Mouse (Mus musculus): ENCODE measurements at regions not wholly inside any gene's neighbourhood (a gene's known extent, or its start where the extent isn't known, plus 50 kb on each side); places are given as distances from the start of the nearest gene placed in this dataset.
"Not testable (repeated sequence)": the region's sequence is repeated elsewhere in the genome, so short reads cannot be mapped to it uniquely, and the experiment has no call there.

DNA sequence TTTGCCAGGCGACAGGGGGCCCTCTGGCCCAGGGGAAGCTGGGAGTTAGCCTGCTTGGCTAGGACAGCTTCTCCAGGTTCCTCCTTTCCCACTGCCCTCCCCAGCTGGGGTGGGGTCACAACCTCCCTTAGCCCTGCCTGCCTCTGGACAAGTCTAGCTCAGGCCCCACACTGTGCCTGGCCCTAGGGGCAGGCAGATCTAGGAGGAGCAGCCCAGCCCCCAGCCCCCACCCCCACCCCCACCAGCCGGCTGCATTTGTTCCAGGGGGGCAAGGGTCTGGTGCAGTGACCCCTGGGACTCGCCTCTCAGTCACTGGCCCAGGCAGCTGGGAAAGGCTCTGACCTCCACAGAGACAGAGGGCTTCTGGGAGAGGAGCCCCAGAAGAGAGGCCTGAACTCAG, 381.9 kb downstream of the Sox9 start:
- no peak for TF ChIP-seq CTCF (IDR thresholded peaks at IDR 0.05; ENCODE audit: low read depth, low read length)
- TF ChIP-seq POLR2A (IDR thresholded peaks at IDR 0.05; ENCODE audit: borderline replicate concordance, low read depth, low read length) = no peak
- Histone ChIP-seq H3K4me3 (ENCODE audit: insufficient read depth, low read length) (no peak overlapping the region), H3K27ac (ENCODE audit: insufficient read depth, low read depth, low read length) (no peak overlapping the region), H3K4me1 (ENCODE audit: control insufficient read depth, insufficient read depth, low read length) (peaks cover 7% of the 10 kb centered on the region; the same call in 1 of the 2 replicates)

DNA sequence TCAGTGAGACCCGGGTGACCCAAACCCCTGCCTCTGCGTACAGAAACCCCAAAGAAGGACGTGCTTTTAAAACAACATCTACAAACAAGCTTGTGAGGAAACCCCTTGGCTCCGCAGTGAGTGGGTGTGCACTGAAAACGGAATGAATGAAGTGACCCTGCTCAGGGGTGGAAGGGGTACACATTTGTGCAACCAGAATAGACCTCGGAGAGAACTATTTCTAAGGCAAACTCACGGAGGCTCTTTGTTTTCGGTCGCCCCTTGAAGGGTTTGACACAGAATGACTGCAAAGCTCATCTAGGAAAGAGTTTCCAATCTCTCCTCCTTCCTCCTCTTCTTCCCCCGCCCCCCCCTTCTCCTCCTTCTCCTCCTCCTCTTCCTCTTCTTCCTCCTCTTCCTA, 382.5 kb downstream of the Sox9 start:
- TF ChIP-seq CTCF (IDR thresholded peaks at IDR 0.05; ENCODE audit: low read depth, low read length) (no peak), POLR2A (IDR thresholded peaks at IDR 0.05; ENCODE audit: borderline replicate concordance, low read depth, low read length) (no peak)
- no peak overlapping the region for H3K27ac ChIP-seq (ENCODE audit: insufficient read depth, low read depth, low read length)
- H3K4me1 ChIP-seq (ENCODE audit: control insufficient read depth, insufficient read depth, low read length) = peaks cover 7% of the 10 kb centered on the region; the same call in 1 of the 2 replicates
- H3K4me3 ChIP-seq (ENCODE audit: insufficient read depth, low read length) = no peak overlapping the region

DNA sequence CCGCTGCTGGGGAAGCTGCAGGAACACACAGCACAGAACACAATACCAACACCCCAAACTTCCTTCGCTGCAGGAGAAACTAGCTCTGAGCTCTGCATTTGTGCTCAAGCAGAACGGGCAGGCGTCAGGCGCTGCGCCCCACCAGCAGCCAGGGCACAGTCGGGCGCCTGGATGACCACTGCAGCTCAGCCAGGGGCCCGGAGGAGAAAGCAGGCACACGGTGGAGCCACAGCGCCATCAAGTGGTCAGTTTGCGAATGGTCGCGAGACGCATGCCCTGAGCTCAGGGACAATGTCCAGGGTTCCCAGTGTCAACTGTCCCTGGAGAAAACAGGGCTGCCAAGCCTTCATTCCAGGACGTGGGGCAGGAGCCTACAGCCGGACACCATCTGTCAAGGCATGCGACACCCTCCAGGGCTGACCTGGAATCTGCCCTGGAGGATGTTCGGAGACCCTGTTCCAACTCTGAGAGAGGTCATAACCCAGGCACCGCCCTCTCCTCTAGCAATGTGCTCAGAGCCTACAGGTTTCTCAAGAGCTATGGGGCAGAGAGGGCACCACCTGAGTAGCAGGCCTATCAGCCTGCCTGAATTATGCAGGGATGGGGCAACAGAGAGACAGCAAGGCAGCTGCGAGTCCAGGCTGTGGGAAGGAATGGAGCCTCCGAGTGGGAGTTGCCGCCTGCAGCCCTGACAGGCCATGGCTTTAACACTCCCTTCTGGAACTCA, 383.2 kb downstream of the Sox9 start:
- no peak for TF ChIP-seq POLR2A (IDR thresholded peaks at IDR 0.05; ENCODE audit: borderline replicate concordance, low read depth, low read length)
- TF ChIP-seq CTCF (IDR thresholded peaks at IDR 0.05; ENCODE audit: low read depth, low read length) = peak; percentile 85
- H3K4me3 ChIP-seq (ENCODE audit: insufficient read depth, low read length) = no peak overlapping the region
- peaks cover 7% of the 10 kb centered on the region; the same call in 1 of the 2 replicates for H3K4me1 ChIP-seq (ENCODE audit: control insufficient read depth, insufficient read depth, low read length)
- H3K27ac ChIP-seq (ENCODE audit: insufficient read depth, low read depth, low read length) = no peak overlapping the region

DNA sequence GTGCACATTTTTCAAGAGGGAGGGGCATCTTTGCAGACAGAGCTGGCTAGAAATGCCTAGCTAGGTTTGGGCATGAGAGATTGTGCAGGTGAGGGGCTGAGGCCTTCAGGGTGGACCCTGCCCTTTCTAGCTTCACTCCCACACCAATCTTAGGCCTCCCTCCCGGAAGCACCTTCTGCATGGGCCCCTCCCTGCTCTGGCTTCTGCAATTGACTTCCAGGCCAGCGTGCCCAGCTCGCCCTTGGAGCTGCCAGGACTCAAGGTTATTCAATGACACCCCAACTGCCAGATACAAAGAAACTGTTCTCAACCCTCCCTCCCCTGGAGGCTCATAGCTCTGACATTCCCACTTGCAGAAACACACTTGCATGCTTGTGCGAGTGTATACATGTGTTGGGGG, 384.5 kb downstream of the Sox9 start:
- H3K27ac ChIP-seq (ENCODE audit: insufficient read depth, low read depth, low read length) = no peak overlapping the region
- no peak for TF ChIP-seq POLR2A (IDR thresholded peaks at IDR 0.05; ENCODE audit: borderline replicate concordance, low read depth, low read length)
- TF ChIP-seq CTCF (IDR thresholded peaks at IDR 0.05; ENCODE audit: low read depth, low read length) = no peak
- H3K4me1 ChIP-seq (ENCODE audit: control insufficient read depth, insufficient read depth, low read length) = peaks cover 7% of the 10 kb centered on the region; the same call in 1 of the 2 replicates
- H3K4me3 ChIP-seq (ENCODE audit: insufficient read depth, low read length) = no peak overlapping the region

DNA sequence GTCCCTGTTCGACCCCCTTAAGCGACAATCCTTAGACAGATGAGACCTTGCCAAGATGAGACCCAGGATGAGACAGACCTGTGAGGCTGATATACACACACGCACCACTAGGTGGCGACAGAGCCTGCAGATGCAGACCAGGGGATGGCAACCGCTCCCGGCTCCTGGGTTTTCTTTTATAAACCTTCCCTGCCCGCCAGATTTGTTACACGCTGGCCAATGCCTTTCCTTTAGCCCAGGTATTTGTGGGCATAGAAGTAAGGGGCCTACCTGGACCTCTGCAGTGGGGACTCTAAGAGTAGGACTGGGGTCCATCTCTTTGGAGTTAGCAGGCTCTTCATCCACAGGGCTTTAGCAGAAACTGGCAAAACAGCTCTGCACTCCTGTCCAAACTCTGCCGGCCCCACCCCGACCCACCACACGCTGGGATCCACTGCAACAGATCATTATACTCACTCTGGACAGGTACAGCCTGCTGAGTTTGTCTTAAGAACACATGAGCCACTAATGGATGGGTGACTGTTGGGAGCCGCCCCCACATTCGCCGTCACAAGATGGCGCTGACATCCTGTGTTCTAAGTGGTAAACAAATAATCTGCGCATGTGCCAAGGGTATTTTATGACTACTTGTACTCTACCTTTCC, 390.6 kb downstream of the Sox9 start:
- Histone ChIP-seq H3K27ac (ENCODE audit: insufficient read depth, low read depth, low read length) (peak overlapping the region; percentile 46), H3K4me3 (ENCODE audit: insufficient read depth, low read length) (peak overlapping the region; percentile 73)
- TF ChIP-seq CTCF (IDR thresholded peaks at IDR 0.05; ENCODE audit: low read depth, low read length) (peak; percentile 48), POLR2A (IDR thresholded peaks at IDR 0.05; ENCODE audit: borderline replicate concordance, low read depth, low read length) (no peak)

DNA sequence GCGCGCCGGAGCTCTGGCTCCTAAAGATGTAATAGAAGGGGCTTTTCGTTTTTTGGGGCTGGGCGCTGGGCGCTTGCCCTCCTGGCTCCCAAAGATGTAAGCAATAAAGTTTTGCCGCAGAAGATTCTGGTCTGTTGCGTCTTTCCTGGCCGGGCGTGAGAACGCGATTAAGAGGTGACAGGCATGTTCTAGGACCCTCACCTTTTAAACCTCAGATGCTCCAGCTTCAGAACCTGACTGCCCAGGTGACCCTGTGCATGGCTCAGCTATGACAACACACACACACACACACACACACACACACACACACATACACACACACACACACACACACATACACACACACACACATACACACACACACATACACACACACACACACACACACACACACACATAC, 391.3 kb downstream of the Sox9 start:
- peak overlapping the region; percentile 35 for H3K4me3 ChIP-seq (ENCODE audit: insufficient read depth, low read length)
- H3K4me1 ChIP-seq (ENCODE audit: control insufficient read depth, insufficient read depth, low read length); H3K27ac ChIP-seq (ENCODE audit: insufficient read depth, low read depth, low read length): not testable (repeated sequence)

More for the DNA sequence above, 390.6 kb downstream of the Sox9 start:
- peaks cover 3% of the 10 kb centered on the region for H3K4me1 ChIP-seq (ENCODE audit: control insufficient read depth, insufficient read depth, low read length)

DNA sequence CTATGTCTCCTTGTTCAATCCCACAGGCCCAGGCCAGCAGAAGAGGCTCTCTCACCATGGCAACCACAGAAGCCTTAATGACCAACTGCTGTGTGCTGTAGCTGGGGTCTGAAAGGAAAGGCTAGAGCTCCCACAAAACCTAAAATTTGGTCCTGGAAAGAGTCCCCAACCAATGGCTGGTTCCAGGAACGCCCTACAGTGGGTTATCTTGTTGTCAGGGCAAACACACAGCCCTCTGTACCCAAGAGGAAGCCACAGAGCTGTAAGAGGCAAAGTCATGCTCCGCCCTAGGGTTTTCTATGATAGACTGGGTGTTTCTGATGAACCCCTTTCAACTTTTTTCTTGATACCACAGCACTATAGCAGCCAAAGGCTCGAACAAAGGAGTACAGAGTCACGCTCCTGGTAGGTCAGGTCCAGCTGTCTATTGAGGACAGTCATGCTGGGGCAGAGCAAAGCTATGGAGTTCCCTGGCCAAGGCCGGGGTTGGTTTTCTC, 392.0 kb downstream of the Sox9 start:
- no peak overlapping the region for H3K4me3 ChIP-seq (ENCODE audit: insufficient read depth, low read length)
- TF ChIP-seq CTCF (IDR thresholded peaks at IDR 0.05; ENCODE audit: low read depth, low read length) (no peak), POLR2A (IDR thresholded peaks at IDR 0.05; ENCODE audit: borderline replicate concordance, low read depth, low read length) (no peak)
- peaks cover 3% of the 10 kb centered on the region for H3K4me1 ChIP-seq (ENCODE audit: control insufficient read depth, insufficient read depth, low read length)
- no peak overlapping the region for H3K27ac ChIP-seq (ENCODE audit: insufficient read depth, low read depth, low read length)

DNA sequence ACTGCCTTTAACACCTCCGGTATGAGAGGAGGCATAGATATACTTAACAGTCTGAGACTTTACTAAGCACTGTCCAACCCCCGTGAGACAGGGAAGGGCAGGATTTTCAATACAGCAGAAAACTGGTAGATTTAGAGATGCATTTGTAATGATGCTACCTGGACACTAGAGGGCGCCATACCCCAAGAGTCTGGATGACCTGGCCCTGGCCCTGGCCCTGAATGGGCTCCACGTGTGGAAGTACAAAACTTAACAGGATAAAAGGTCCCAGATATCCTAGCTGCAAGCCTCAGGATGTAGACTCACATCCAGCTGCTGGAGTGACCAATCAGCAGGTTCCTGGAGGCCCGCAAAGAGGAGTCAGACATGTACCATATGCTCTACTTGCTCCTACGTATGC, 393.3 kb downstream of the Sox9 start:
- no peak overlapping the region for H3K27ac ChIP-seq (ENCODE audit: insufficient read depth, low read depth, low read length)
- H3K4me1 ChIP-seq (ENCODE audit: control insufficient read depth, insufficient read depth, low read length) = peaks cover 3% of the 10 kb centered on the region
- no peak overlapping the region for H3K4me3 ChIP-seq (ENCODE audit: insufficient read depth, low read length)
- TF ChIP-seq CTCF (IDR thresholded peaks at IDR 0.05; ENCODE audit: low read depth, low read length) = peak; percentile 95
- TF ChIP-seq POLR2A (IDR thresholded peaks at IDR 0.05; ENCODE audit: borderline replicate concordance, low read depth, low read length) = no peak

DNA sequence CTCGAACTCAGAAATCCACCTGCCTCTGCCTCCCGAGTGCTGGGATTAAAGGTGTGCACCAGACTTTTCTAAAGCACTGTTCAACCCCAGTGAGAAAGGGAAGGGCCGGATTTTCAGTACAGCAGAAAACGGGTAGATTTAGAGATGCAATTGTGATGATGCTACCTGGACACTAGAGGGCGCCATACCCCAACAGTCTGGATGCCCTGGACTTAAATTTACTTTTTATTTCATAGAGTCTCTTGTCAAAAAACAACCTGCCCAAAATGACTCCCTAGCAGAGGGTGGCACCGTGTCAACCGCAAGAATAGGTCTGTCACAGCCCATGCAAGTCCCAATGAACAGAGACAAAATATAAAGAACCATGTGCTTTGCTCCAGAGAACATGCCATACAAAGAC, 394.2 kb downstream of the Sox9 start:
- TF ChIP-seq CTCF (IDR thresholded peaks at IDR 0.05; ENCODE audit: low read depth, low read length) (peak; percentile 35), POLR2A (IDR thresholded peaks at IDR 0.05; ENCODE audit: borderline replicate concordance, low read depth, low read length) (no peak)

DNA sequence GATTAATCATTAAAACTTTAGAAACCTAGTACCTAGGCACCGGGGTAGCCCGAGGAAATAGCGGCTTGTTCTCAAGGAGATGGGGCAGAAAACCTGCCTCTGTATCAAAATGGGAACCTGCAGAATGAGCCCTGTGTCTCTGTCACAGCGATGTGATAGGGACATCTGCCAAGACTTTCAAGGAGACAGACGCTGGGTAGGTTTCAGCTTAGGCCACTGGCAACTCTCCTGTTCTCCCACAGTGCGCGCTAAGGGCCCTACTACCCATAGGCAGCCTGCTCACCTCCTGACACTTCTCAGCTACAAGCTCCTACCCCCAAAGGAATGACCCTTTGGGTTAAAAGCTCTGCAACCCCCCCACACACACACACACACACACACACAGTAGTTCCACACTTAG, 396.4 kb downstream of the Sox9 start:
- no peak overlapping the region for H3K4me3 ChIP-seq (ENCODE audit: insufficient read depth, low read length)
- TF ChIP-seq POLR2A (IDR thresholded peaks at IDR 0.05; ENCODE audit: borderline replicate concordance, low read depth, low read length) = no peak
- TF ChIP-seq CTCF (IDR thresholded peaks at IDR 0.05; ENCODE audit: low read depth, low read length) = no peak
- H3K27ac ChIP-seq (ENCODE audit: insufficient read depth, low read depth, low read length) = no peak overlapping the region
- H3K4me1 ChIP-seq (ENCODE audit: control insufficient read depth, insufficient read depth, low read length) = no peaks in the 10 kb centered on the region

More for the DNA sequence above, 394.2 kb downstream of the Sox9 start:
- Histone ChIP-seq H3K4me3 (ENCODE audit: insufficient read depth, low read length) (no peak overlapping the region), H3K4me1 (ENCODE audit: control insufficient read depth, insufficient read depth, low read length) (peaks cover 3% of the 10 kb centered on the region), H3K27ac (ENCODE audit: insufficient read depth, low read depth, low read length) (no peak overlapping the region)

Data from bone marrow macrophage, adult 2 months (primary cell).